Comparison of ENCODE assay signal across 12 mouse cellular contexts in genomic region chr14:25553382-25553781, GRCm38 (mm10).
A peak's percentile ranks its signal among the peaks of the same experiment; 100 is the strongest.
DNase-seq lines count a peak whose midpoint lies in the region; ATAC-seq and TF ChIP-seq lines count a peak whose summit lies in the region.
"Had no signal": no experiment of that assay in that cellular context is flagged by ENCODE, and none has a peak within 500 bp of the region (broad histone marks: within the 10 kb centered on the region; RNA-seq: fewer than 3 reads in every experiment).

No protein-coding gene starts in this region.

- H3K4me3 ChIP-seq in kidney, postnatal 0 days (replicated peaks; ENCODE audit: low read depth, low read length): no peak overlapping the region
- no peak overlapping the region for H3K4me3 ChIP-seq in forebrain, embryonic 14.5 days (ENCODE audit: low read depth, low read length)
- H3K4me3 ChIP-seq in intestine, embryonic 16.5 days (ENCODE audit: low read length): no peak overlapping the region
- H3K4me3 ChIP-seq in neural tube, embryonic 13.5 days: no peak overlapping the region

- peak; percentile 45 for DNase-seq in kidney, postnatal 0 days (ENCODE audit: low spot score)
- no peak for DNase-seq in kidney, postnatal 25 days
- DNase-seq in forebrain, embryonic 14.5 days (ENCODE audit: low spot score): no peak
- DNase-seq in thymus, postnatal 36 days: no peak
- no peak for DNase-seq in left cerebral cortex, postnatal 36 days (ENCODE audit: low spot score in 2 of 2)
- DNase-seq: adrenal gland, postnatal 10 days; cerebellum, adult 11-12 months had no signal

- no peak overlapping the region for H3K9ac ChIP-seq in kidney, postnatal 0 days (ENCODE audit: low read depth, low read length)
- H3K9ac ChIP-seq in forebrain, embryonic 14.5 days (ENCODE audit: low read length): no peak overlapping the region
- H3K9ac ChIP-seq in intestine, embryonic 16.5 days (ENCODE audit: low read depth, low read length): peak overlapping the region; percentile 5; the same call in 1 of the 2 replicates
- no peak overlapping the region for H3K9ac ChIP-seq in neural tube, embryonic 13.5 days

- ATAC-seq in kidney, postnatal 0 days (replicated peaks; ENCODE audit: low FRiP score, low read depth): no peak
- ATAC-seq in forebrain, embryonic 14.5 days: no peak
- no peak for ATAC-seq in intestine, embryonic 16.5 days
- ATAC-seq in neural tube, embryonic 13.5 days (ENCODE audit: low read depth): no peak
- ATAC-seq: CD4-positive, CD25-positive, alpha-beta regulatory T cell, adult 4 months; inflammation-experienced regulatory T-cells, adult 6 months had no signal

- H3K4me1 ChIP-seq in kidney, postnatal 0 days (replicated peaks; ENCODE audit: insufficient read depth, low read length): peaks cover 56% of the 10 kb centered on the region
- H3K4me1 ChIP-seq in forebrain, embryonic 14.5 days (ENCODE audit: control insufficient read depth, insufficient read depth, low read length): peaks cover 64% of the 10 kb centered on the region
- peaks cover 53% of the 10 kb centered on the region for H3K4me1 ChIP-seq in intestine, embryonic 16.5 days (ENCODE audit: control insufficient read depth, insufficient read depth, low read length)
- H3K4me1 ChIP-seq in neural tube, embryonic 13.5 days (replicated peaks): peaks cover 98% of the 10 kb centered on the region

- intact Hi-C loops in left cerebral cortex, postnatal 36 days (cut with DNase I): no loop called here

- H3K27ac ChIP-seq in kidney, postnatal 0 days: no peak overlapping the region
- 0 out of 2 replicates have a peak overlapping the region, but pooled peaks have one; percentile 9 for H3K27ac ChIP-seq in forebrain, embryonic 14.5 days (ENCODE audit: low read depth, low read length)
- H3K27ac ChIP-seq in intestine, embryonic 16.5 days (ENCODE audit: low read length): peak overlapping the region; percentile 34; the same call in 1 of the 2 replicates
- H3K27ac ChIP-seq in neural tube, embryonic 13.5 days (replicated peaks): peak overlapping the region; percentile 83

- no peak for TF ChIP-seq CTCF in kidney, postnatal 0 days (IDR thresholded peaks at IDR 0.05; ENCODE audit: low read depth)

- no peak overlapping the region for H3K4me2 ChIP-seq in kidney, postnatal 0 days (ENCODE audit: low read length)
- no peak overlapping the region for H3K4me2 ChIP-seq in forebrain, embryonic 14.5 days (ENCODE audit: low read length)
- H3K4me2 ChIP-seq in intestine, embryonic 16.5 days (ENCODE audit: low read depth, low read length): no peak overlapping the region
- no peak overlapping the region for H3K4me2 ChIP-seq in neural tube, embryonic 13.5 days
- H3K4me2 ChIP-seq: heart, embryonic 11.5 days had no signal

- H3K27me3 ChIP-seq in kidney, postnatal 0 days (ENCODE audit: insufficient read depth, low read length): no peaks in the 10 kb centered on the region
- no peaks in the 10 kb centered on the region for H3K27me3 ChIP-seq in forebrain, embryonic 14.5 days (replicated peaks; ENCODE audit: control insufficient read depth, insufficient read depth, low read length)
- no peaks in the 10 kb centered on the region for H3K27me3 ChIP-seq in intestine, embryonic 16.5 days (replicated peaks; ENCODE audit: control insufficient read depth, insufficient read depth, low read length)
- no peaks in the 10 kb centered on the region for H3K27me3 ChIP-seq in neural tube, embryonic 13.5 days

- H3K36me3 ChIP-seq in kidney, postnatal 0 days (ENCODE audit: insufficient read depth, low read length): 0 out of 2 replicates have a peak, but pooled peaks cover 4% of the 10 kb centered on the region
- H3K36me3 ChIP-seq in forebrain, embryonic 14.5 days (ENCODE audit: control insufficient read depth, insufficient read depth, low read length): peaks cover 14% of the 10 kb centered on the region; the same call in 1 of the 2 replicates
- H3K36me3 ChIP-seq in intestine, embryonic 16.5 days (ENCODE audit: control insufficient read depth, insufficient read depth, low read length): peaks cover 2% of the 10 kb centered on the region; the same call in 1 of the 2 replicates
- peaks cover 3% of the 10 kb centered on the region; the same call in 1 of the 2 replicates for H3K36me3 ChIP-seq in neural tube, embryonic 13.5 days

- no peaks in the 10 kb centered on the region for H3K9me3 ChIP-seq in kidney, postnatal 0 days (replicated peaks; ENCODE audit: low read length)
- no peaks in the 10 kb centered on the region for H3K9me3 ChIP-seq in forebrain, embryonic 14.5 days (replicated peaks; ENCODE audit: control insufficient read depth, low read length)
- H3K9me3 ChIP-seq in intestine, embryonic 16.5 days (ENCODE audit: control insufficient read depth, low read length): no peaks in the 10 kb centered on the region
- H3K9me3 ChIP-seq in neural tube, embryonic 13.5 days: no peaks in the 10 kb centered on the region

- 19% methylated on average over 2 of the region's 2 CpGs for WGBS in kidney, postnatal 0 days
- 89% methylated on average over 2 of the region's 2 CpGs for WGBS in forebrain, embryonic 14.5 days
- 40% methylated on average over 2 of the region's 2 CpGs for WGBS in intestine, embryonic 16.5 days
- 48% methylated on average over 2 of the region's 2 CpGs for WGBS in neural tube, embryonic 13.5 days
